Mouse (Mus musculus) adrenal gland, postnatal 10 days (tissue): ENCODE measurements around the gene Mesd. TPM values are rescaled to one million over a fixed set of nuclear protein-coding genes. Genes with fewer than 3 reads are reported as not detected.
A peak's percentile ranks its signal among the peaks of the same experiment; 100 is the strongest.
"Not testable (repeated sequence)": the region's sequence is repeated elsewhere in the genome, so short reads cannot be mapped to it uniquely, and the experiment has no call there.

ENCODE experiments used
- DNase-seq: peaks from one replicate; pipeline ENCODE4 v3.0.0; 2021; ENCODE audit warnings: mixed read lengths
- total RNA-seq, 2 experiments: library from RNA; stranded (reverse); gene quantifications; 2 replicates each; pipeline ENCODE4 v1.2.3; 2021

Gene Mesd
- total RNA-seq, 2 experiments from 2014 or later, result 80.5 to 82.5 TPM

DNA sequence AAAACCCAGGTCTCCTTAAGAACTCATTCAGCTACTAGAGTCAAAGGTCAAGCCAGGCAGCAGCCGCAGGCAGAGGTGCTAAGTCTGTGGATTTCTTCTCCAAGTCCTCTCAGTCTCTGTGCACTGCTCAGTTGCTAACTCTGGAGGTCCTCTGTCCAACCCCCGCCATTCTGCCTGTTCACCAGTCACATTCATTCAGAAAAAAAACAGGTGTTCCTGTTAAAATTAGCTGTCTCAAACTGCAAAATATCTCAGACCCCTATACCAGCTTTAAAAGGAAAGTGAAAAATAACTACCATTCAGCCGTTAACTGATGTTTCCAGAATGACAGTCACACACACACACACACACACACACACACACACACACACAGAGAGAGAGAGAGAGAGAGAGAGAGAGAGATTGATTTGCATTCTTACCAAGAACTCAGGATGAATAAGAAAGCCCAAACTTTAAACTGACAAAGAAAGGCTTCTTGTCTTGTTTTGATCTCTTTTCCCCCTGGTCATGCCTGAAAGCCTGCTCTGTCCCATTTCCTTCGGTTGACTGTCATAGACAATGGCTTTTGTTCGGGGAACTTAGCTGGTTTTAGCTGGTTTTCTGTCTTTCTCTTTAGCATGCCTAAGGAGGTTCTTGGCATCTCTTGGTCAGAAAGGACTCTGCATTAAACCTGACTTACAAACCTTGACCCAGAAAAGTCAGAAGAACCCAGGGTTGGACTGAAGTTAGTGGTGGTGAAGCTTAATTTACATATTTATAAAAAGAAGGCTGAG is 5.4 kb upstream of the Mesd start:
- no peak for DNase-seq

DNA sequence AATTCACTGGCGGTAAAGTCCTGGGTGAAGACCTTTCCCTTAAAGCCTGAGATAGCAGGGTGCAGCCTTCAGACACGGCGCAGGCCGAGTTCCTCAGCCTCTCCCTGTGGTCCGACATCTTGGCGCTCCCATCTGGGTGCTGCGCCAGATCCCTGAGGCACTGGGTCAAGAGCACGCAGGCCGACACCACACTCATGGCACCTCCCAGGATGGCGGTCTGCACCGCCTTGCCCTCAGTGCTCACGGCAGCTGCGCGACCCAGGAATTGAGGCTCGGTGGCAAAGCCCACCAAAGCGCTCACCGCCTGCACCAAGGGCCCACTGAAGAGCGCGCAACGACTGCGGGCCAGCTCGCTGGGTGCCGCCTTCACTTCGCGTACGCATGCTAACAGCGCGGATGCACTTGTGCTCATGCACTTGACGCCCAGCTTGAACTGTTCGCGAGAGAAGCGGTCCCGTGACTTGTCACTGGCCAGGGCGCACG is 2.1 kb upstream of the Mesd start:
- no peak for DNase-seq

GRCm38 (mm10) chr7:83882633-83883275 is 1.5 kb upstream of the Mesd start:
- DNase-seq, result peak; percentile 81

DNA sequence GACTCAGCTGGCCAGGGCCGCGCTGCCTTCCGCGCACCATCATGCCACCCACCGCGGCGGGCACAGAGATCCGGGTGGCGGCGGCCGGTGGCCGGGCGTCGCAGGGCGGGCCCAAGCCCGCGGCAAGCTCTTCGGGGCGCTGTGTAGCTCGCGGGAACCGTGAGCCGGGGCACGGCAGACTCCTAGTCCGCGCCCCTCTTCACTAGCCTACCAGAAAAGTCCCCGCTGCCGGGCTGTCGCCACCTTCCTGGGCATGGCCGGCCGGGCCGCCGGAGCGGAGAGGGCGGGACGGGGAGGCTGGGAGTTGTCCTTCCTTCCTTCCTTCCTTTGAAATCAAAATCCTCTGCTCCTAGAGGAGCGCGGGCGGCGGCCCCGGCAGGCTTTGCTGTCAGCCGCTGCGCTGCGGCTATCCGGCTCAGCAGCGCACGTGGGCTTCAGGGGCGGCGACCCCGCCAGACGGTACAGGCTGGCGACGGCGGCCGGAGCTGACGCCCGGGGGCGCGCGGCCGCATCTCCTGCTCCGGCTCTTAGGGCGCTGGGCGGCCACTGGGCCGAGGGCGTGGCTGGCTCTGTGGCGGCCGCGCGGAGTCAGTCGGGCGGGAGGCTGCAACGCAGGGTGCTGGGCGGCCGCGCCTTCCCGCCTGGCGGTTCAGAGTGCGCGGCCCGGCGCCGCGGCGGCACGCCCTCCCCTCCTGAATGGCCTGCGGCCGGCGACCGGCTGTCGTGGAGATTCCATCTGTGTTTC is 818 bp upstream of the Mesd start:
- peak; percentile 88 for DNase-seq

- no peak for DNase-seq
Measured at GRCm38 (mm10) chr7:83884921-83885532, 761 bp downstream of the Mesd start.

DNA sequence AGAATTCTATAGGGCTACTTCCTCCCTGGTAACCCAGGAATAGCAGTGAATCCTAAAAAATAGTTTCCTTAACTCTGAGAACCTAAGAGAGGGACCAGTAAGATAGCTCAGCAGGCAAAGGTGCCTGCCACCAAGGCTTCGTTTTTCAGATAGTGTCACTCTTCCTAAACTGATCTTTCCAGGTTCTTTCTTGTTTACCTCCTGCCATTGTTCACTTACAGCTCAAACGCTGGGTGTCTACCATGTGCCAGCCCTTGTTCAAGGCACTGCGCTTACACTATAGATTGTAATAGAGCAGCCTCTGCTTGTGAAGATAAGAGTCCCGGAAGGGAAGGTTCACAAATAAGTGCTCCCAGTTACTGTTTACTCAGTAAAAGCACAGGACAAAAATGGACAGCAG is 1.6 kb downstream of the Mesd start:
- no peak for DNase-seq

DNA sequence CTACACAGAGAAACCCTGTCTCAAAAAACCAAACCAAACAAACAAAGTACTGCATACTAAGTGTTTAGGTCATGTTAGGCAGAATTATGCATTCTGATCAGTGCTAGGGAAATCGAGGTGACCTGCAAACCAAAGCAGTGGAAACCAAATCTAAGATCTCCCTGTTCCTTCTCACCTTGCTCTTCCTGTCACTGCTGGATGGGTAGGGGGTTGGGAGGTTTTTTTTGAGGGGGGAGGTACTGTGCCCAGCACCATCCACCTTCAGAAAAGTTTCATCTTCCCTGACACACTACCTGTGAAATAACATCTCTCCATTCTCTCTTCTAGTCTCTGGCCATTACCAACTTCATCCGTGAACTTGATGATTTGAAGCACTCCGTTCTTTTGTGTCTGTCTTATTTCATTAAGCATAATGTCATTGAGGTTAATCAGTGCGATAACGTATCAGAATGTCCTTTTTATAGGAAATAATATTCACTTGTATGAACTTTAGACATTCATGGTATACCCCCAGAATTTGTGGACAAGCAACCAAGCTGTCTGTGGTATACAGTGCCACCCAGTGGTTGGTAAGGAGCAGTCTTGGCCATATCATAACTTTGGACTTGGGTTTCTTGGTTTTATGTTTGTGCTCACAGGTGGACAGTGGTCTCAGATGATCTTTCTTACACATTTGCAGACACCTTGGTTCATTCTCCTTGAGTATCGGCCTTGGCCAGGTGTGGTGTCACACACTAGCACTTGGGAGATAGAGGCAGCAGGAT is 2.3 kb downstream of the Mesd start:
- no peak for DNase-seq

DNA sequence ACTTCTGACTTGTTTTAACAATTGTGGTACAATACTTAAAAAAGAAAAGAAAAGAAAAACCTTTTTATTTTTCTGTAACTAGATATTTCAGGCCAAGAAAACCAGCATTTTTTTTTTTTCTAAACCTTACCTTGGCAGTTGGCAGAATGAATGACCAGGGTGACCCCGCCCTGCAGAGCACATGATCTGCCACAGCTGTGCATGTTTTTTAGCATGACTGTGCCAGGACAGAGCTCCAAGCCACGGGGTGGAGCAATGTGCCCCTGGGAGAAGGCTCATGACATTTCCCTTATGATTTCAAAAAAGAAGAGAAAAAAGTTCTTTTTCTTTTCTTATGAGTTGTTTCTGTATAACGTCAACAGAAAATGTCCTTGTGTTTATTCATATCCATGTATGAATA is 5.1 kb downstream of the Mesd start:
- peak; percentile 78 for DNase-seq

DNA sequence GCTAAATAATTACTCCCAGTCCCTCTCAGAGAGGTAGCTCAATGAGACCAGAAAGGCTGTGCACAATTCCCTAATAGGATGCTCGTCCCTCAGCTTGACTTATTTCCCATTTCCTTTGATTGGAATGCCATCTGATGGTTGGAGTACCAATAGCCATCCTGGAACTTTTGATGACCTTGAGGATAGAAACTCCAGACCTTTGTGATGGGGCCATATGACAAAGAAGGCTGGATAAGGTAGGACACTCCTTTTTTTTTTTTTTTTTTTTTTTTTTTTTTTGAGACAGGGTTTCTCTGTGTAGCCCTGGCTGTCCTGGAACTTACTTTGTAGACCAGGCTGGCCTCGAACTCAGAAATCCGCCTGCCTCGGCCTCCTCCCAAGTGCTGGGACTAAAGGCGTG is 5.7 kb downstream of the Mesd start:
- not testable (repeated sequence) for DNase-seq

GRCm38 (mm10) chr7:83891433-83892332 is 7.4 kb downstream of the Mesd start:
- peak; percentile 100 for DNase-seq

DNA sequence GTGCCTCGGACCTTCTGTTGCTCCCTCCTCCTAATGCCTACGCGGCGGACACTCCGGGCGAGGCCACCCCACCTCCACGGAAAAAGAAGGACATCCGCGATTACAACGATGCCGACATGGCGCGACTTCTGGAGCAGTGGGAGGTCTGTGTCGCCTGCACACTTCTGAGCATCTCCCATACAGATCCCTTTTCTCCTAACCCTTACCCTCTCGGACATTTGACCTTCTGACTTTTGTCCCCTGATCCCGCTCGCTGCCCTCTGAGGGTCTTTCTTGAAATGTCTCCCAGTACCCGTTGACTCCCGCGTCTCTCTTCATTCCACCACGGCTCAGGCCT is 8.0 kb downstream of the Mesd start:
- DNase-seq, result no peak

DNA sequence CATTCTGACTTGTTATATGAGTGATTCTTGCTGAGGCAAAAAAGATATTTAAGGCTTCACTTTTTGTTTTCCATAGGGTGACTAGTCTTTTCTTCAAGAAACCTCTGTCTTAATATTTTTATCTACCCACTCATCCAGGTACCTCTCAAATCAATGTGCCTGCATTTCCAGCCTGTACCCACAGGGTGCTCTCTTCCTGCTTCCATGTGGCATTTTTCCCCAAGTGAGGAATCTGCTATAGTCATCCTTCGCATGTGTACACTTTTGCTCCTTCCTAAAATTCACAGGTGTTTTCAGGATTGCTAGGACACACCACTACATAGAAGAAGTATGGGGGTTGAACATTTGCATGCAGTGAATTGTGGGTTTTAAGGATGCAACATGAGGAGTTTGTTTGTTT is 10.1 kb downstream of the Mesd start:
- DNase-seq, result no peak

DNA sequence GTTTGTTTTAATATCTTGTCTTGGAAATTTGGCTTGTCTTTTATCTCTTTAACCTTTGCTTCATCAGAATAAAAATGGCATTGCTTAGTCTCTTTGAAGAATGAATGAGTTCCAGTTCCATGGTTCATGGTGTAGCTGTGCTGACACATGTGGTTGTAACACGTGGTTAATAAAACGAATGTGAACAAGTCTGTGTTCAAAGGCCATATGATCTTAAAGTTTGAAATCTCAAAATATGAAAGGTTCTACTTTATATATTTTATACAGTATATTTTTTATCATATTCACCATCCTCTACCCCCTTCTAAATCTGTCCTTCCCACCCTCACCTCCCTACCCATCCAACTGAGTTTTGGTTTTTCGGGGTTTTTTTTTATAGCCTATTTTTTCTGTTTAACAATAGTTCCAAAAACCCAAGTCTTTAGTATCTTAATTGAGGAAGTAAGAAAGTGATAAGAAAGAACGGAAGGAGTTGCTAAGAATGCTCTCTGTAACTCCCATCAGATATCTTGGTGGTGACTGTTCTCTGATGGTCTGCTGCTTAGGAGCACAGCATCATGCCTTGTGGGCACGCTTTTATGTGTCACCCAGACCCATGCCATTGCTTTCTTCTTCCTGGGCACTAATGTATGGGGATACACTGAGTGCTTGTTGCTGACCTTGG is 11.9 kb downstream of the Mesd start:
- DNase-seq, result no peak

- no peak for DNase-seq
Measured at GRCm38 (mm10) chr7:83898267-83898666, 14.0 kb downstream of the Mesd start.

- no peak for DNase-seq
Measured at GRCm38 (mm10) chr7:83900519-83900918, 16.3 kb downstream of the Mesd start.

- DNase-seq, result no peak
Measured at GRCm38 (mm10) chr7:83901425-83901824, 17.2 kb downstream of the Mesd start.

DNA sequence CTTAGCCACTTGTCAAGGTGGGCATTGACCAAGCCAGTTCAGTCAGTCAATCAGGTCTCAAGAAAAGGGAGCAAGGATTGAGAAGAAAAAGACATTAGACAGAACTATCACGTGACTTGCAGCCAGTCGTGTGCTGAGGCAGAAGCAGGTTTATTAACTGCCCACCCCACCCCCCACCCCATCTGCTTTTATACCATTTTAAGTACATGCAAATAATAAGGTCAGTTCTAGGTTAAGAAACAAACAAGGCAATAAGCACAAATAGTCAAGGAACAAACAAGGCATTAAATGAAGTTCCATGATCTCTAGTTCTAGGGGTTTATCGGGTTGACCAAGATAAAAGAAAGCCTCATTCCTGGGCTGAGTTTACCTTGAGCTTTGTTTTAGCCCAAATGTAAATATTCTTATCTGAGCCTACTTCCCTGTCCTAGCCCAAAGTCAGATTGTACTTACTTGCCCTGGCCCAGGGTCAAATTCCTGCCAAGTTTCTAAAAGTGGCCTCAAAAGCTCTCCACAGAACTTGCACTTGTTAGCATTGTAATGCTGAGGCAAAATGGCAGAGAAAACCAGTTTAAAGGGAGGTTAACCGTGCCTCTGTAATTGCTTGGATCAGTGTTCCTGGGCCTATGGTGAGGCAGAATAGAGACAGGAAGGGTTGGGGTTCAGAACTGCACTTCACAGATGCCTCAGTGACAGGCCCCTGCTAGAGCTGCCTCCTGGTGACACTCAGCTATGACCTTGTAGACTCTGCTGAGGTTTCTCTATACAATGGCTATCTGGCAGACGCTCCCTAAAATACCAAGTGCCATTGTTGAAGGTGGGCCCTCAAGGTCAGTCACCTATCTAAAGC is 18.3 kb downstream of the Mesd start:
- no peak for DNase-seq

- DNase-seq, result no peak
Measured at GRCm38 (mm10) chr7:83904831-83905230, 20.6 kb downstream of the Mesd start.

GRCm38 (mm10) chr7:83911909-83912308 is 27.6 kb downstream of the Mesd start:
- DNase-seq, result no peak
